Mouse (Mus musculus) thymus, postnatal 0 days (tissue): ENCODE data around the gene Vmn1r152. TPM values are rescaled to one million over a fixed set of nuclear protein-coding genes. Genes with fewer than 3 reads are reported as not detected.
"Not testable (repeated sequence)": the region's sequence is repeated elsewhere in the genome, so short reads cannot be mapped to it uniquely, and the experiment has no call there.

ENCODE experiments used
- DNase-seq: peaks from one replicate; pipeline ENCODE4 v3.0.0-alpha.2; 2015; ENCODE audit warnings: low spot score
- polyA plus RNA-seq: library from polyadenylated mRNA; unstranded; fragments of >200 nt; fragmentation: Nextera tagmentation; extraction: Ambion mirVana; gene quantifications from 2 replicates; pipeline ENCODE4 v1.2.1, GENCODE M21; 2015

The Vmn1r152 gene
- polyA plus RNA-seq: not detected in 2 replicates

GRCm38 (mm10) chr7:22522667-22523066 is at the start of gene Vmn1r152:
Gene Vmn1r152, plus strand, starts transcription at chr7:22522967.
- not testable (repeated sequence) for DNase-seq

- not testable (repeated sequence) for DNase-seq
Observed at GRCm38 (mm10) chr7:22499578-22499977, 23.2 kb upstream of the Vmn1r152 start, which contains the start of gene Vmn1r151. Gene Vmn1r151, minus strand, starts transcription at chr7:22499678.

DNA sequence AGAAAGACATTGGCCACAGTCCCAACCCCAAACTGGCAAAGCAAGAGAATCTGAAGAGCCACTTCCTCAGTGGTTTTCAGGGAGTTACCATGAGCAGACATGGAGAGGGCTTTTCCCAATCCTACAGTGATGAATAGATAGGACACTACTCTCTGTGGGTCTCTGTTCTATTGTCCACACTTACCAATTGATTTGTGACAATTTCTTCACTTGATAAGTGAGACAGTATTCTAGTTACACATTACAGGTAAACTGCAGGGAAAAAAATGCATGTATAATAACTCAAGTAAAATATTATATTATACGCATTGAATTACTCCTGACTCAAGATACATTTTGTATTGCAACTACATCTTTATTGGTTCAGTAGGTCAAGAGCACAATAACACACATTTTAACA is 12.0 kb downstream of the Vmn1r152 start, which contains the start of gene Gm8677:
TSS of gene Gm8677 (minus strand) at position 101 of the 400 bp plus-strand sequence.
- not testable (repeated sequence) for DNase-seq

GRCm38 (mm10) chr7:22565243-22565642 is 42.5 kb downstream of the Vmn1r152 start, which contains the start of gene Gm4201:
Gene Gm4201, minus strand, starts transcription at chr7:22565343.
- DNase-seq: not testable (repeated sequence)

Other genes starting within 250 kb of the Vmn1r152 start
- not detected in 2 replicates for gene Gm4187, start 193.2 kb upstream of the Vmn1r152 start, polyA plus RNA-seq
- not detected in 2 replicates for gene Gm8660, start 151.9 kb upstream of the Vmn1r152 start, polyA plus RNA-seq
- gene Vmn1r148, start 109.4 kb upstream of the Vmn1r152 start, polyA plus RNA-seq: not detected in 2 replicates
- gene Vmn1r149, start 84.7 kb upstream of the Vmn1r152 start, polyA plus RNA-seq: not detected in 2 replicates
- not detected in 2 replicates for gene Gm10665, start 58.9 kb upstream of the Vmn1r152 start, polyA plus RNA-seq
- not detected in 2 replicates for gene Vmn1r151, start 23.3 kb upstream of the Vmn1r152 start, polyA plus RNA-seq
- not detected in 2 replicates for gene Gm8677, start 11.9 kb downstream of the Vmn1r152 start, polyA plus RNA-seq
- not detected in 2 replicates for gene Gm4201, start 42.4 kb downstream of the Vmn1r152 start, polyA plus RNA-seq
- not detected in 2 replicates for gene Gm4565, start 65.2 kb downstream of the Vmn1r152 start, polyA plus RNA-seq
- not detected in 2 replicates for gene Vmn1r155, start 135.1 kb downstream of the Vmn1r152 start, polyA plus RNA-seq
- gene Gm8693, start 169.3 kb downstream of the Vmn1r152 start, polyA plus RNA-seq: not detected in 2 replicates
- gene Gm4567, start 196.7 kb downstream of the Vmn1r152 start, polyA plus RNA-seq: not detected in 2 replicates
- not detected in 2 replicates for gene Vmn1r157, start 238.7 kb downstream of the Vmn1r152 start, polyA plus RNA-seq